Mouse (Mus musculus) testis, adult 2 months (tissue): Measurements from ENCODE around the gene Mup17.
"Not testable (repeated sequence)": the region's sequence is repeated elsewhere in the genome, so short reads cannot be mapped to it uniquely, and the experiment has no call there.

Experiments
- CTCF ChIP-seq: fragments of 200-500 bp; IDR thresholded peaks from 2 replicates; pipeline ENCODE4 v1.5.1; 2012; ENCODE audit warnings: low read depth, mild to moderate bottlenecking, inconsistent platforms, low read length, moderate library complexity; ENCODE audit not compliant: control insufficient read depth, insufficient read depth, insufficient replicate concordance
- POLR2A ChIP-seq: fragments of 200-500 bp; IDR thresholded peaks from 2 replicates; pipeline ENCODE4 v1.6.1; 2012; ENCODE audit warnings: low read depth, mild to moderate bottlenecking, inconsistent platforms, low read length, moderate library complexity; ENCODE audit not compliant: control insufficient read depth

- TF ChIP-seq POLR2A = not testable (repeated sequence)
- TF ChIP-seq CTCF = peak; percentile 28; the same call in 1 of the 2 replicates
Measured at GRCm38 (mm10) chr4:61555887-61556286, 39.8 kb downstream of the Mup17 start.
